Mouse (Mus musculus): ENCODE results near the gene Togaram2. TPM values are rescaled to one million over a fixed set of nuclear protein-coding genes. Genes with fewer than 3 reads are reported as not detected.

The Togaram2 gene
- polyA plus RNA-seq, 1 experiment from 2014 or later, result not detected

- WGBS, result 18% methylated on average over 6 of the region's 6 CpGs
- Histone ChIP-seq H3K27me3 (ENCODE audit: control insufficient read depth, insufficient read depth, low read length) (no peaks in the 10 kb centered on the region), H3K9ac (ENCODE audit: low read length) (no peak overlapping the region), H3K27ac (ENCODE audit: low read depth, low read length) (no peak overlapping the region), H3K36me3 (ENCODE audit: control insufficient read depth, insufficient read depth, low read length) (no peaks in the 10 kb centered on the region), H3K4me3 (ENCODE audit: low read depth, low read length) (no peak overlapping the region), H3K4me1 (ENCODE audit: control insufficient read depth, insufficient read depth, low read length) (peaks cover 11% of the 10 kb centered on the region), H3K4me2 (no peak overlapping the region), H3K9me3 (ENCODE audit: control insufficient read depth, low read length) (no peaks in the 10 kb centered on the region)
- ATAC-seq (ENCODE audit: low FRiP score) (peak; percentile 78), DNase-seq (ENCODE audit: low spot score, missing footprints) (peak; percentile 89)
Measured at GRCm38 (mm10) chr17:71769564-71769963, 96.5 kb downstream of the Togaram2 start.

DNA sequence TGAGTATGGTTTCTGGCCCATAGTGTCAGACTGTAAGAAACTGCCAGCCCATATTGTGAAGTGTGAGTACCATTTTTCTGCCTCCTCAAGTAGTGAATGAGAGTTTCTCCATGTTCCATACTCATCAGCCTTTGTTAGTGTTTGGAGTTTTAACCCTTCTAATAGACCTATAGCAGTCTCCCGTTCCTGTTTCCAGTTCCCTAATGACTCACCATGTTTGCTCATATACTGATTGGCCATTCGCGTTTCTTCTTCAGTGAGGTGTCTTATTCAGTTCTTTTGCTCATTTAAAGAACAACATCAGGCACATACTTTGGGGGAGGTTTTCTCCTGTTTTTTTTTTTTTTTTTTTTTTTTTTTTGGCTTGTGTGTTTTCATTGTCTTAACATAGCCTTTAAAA, 97.6 kb downstream of the Togaram2 start:
- WGBS, result 93% methylated on average over 3 of the region's 3 CpGs
- Histone ChIP-seq H3K9me3 (ENCODE audit: control insufficient read depth, low read length) (no peaks in the 10 kb centered on the region), H3K27ac (ENCODE audit: low read depth, low read length) (no peak overlapping the region)

GRCm38 (mm10) chr17:71774173-71774572, 101.1 kb downstream of the Togaram2 start:
- no peak for ATAC-seq (ENCODE audit: low FRiP score)
- Histone ChIP-seq H3K36me3 (ENCODE audit: control insufficient read depth, insufficient read depth, low read length) (no peaks in the 10 kb centered on the region), H3K4me1 (ENCODE audit: control insufficient read depth, insufficient read depth, low read length) (peaks cover 9% of the 10 kb centered on the region), H3K4me2 (no peak overlapping the region), H3K4me3 (ENCODE audit: low read depth, low read length) (no peak overlapping the region), H3K9ac (ENCODE audit: low read length) (no peak overlapping the region), H3K9me3 (ENCODE audit: control insufficient read depth, low read length) (no peaks in the 10 kb centered on the region), H3K27me3 (ENCODE audit: control insufficient read depth, insufficient read depth, low read length) (no peaks in the 10 kb centered on the region), H3K27ac (ENCODE audit: low read depth, low read length) (no peak overlapping the region)
- DNase-seq (ENCODE audit: low spot score, missing footprints), result no peak
- 83% methylated on average over 4 of the region's 4 CpGs for WGBS

More for the DNA sequence above, 97.6 kb downstream of the Togaram2 start:
- H3K4me2 ChIP-seq, result no peak overlapping the region
- H3K4me1 ChIP-seq (ENCODE audit: control insufficient read depth, insufficient read depth, low read length), result peaks cover 11% of the 10 kb centered on the region
- H3K36me3 ChIP-seq (ENCODE audit: control insufficient read depth, insufficient read depth, low read length), result no peaks in the 10 kb centered on the region
- ATAC-seq (ENCODE audit: low FRiP score), result no peak
- no peaks in the 10 kb centered on the region for H3K27me3 ChIP-seq (ENCODE audit: control insufficient read depth, insufficient read depth, low read length)
- no peak overlapping the region for H3K9ac ChIP-seq (ENCODE audit: low read length)
- DNase-seq (ENCODE audit: low spot score, missing footprints), result no peak
- H3K4me3 ChIP-seq (ENCODE audit: low read depth, low read length), result no peak overlapping the region

DNA sequence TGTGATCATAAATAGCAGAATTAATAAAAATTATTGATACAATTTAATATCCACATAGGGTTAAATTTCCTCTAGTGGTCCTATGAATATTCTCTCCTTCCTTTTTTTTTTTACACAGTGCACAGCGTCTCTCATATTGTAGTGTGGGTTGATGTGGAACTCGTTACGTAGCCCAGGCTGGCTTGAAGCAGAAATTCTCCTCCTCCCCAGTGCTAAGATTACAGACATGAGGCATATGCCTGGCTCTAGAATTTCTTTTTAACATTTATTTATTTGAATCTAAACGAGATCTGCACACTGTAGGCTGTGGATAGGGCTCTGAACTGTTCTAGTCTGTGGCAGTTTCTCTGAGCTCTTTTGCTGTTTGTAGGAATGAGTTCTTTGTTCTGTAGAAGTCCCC, 102.2 kb downstream of the Togaram2 start:
- H3K4me1 ChIP-seq (ENCODE audit: control insufficient read depth, insufficient read depth, low read length), result no peaks in the 10 kb centered on the region; the same call in 1 of the 2 replicates
- H3K9me3 ChIP-seq (ENCODE audit: control insufficient read depth, low read length), result no peaks in the 10 kb centered on the region
- no peak overlapping the region for H3K4me2 ChIP-seq
- H3K9ac ChIP-seq (ENCODE audit: low read length), result no peak overlapping the region
- WGBS, result 86% methylated on average over 4 of the region's 4 CpGs
- no peak for DNase-seq (ENCODE audit: low spot score, missing footprints)
- no peak overlapping the region for H3K4me3 ChIP-seq (ENCODE audit: low read depth, low read length)
- ATAC-seq (ENCODE audit: low FRiP score), result no peak
- H3K27ac ChIP-seq (ENCODE audit: low read depth, low read length), result no peak overlapping the region
- no peaks in the 10 kb centered on the region for H3K36me3 ChIP-seq (ENCODE audit: control insufficient read depth, insufficient read depth, low read length)
- H3K27me3 ChIP-seq (ENCODE audit: control insufficient read depth, insufficient read depth, low read length), result no peaks in the 10 kb centered on the region

DNA sequence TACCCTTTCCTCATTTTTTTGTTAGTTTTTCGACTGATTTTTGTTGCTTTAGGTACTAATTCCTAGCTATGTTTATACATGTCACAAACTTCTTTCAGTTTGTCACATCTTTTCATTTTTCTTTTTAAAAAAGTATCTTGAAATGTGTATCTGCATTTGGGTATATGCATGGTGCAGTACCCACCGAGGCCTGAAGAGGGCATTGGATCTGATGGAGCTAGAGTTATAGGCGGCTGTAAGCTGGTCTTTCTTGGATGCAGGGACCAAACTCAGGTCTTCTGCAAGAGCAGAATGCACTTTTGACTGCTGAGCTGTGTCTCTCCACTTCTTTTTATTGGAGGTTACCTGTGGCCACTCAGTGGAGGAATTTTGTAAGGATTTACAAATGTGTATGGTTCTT, 105.6 kb downstream of the Togaram2 start:
- Histone ChIP-seq H3K4me2 (no peak overlapping the region), H3K27ac (ENCODE audit: low read depth, low read length) (no peak overlapping the region), H3K4me1 (ENCODE audit: control insufficient read depth, insufficient read depth, low read length) (peaks cover 3% of the 10 kb centered on the region; the same call in 1 of the 2 replicates), H3K9ac (ENCODE audit: low read length) (no peak overlapping the region), H3K9me3 (ENCODE audit: control insufficient read depth, low read length) (no peaks in the 10 kb centered on the region), H3K4me3 (ENCODE audit: low read depth, low read length) (no peak overlapping the region), H3K36me3 (ENCODE audit: control insufficient read depth, insufficient read depth, low read length) (no peaks in the 10 kb centered on the region), H3K27me3 (ENCODE audit: control insufficient read depth, insufficient read depth, low read length) (no peaks in the 10 kb centered on the region; the same call in 1 of the 2 replicates)
- DNase-seq (ENCODE audit: low spot score, missing footprints) (no peak), ATAC-seq (ENCODE audit: low FRiP score) (no peak)
- 79% methylated on average over 3 of the region's 3 CpGs for WGBS

Other genes with a start within 250 kb of the Togaram2 start
- gene Gm4707, start 213.3 kb upstream of the Togaram2 start, polyA plus RNA-seq (2014; fragmentation: Nextera tagmentation; extraction: Ambion mirVana), result 1.5 and 2.0 TPM in 2 replicates
- gene Smchd1, start 197.9 kb upstream of the Togaram2 start, polyA plus RNA-seq (2014; fragmentation: Nextera tagmentation; extraction: Ambion mirVana), result 71.0 and 76.1 TPM in 2 replicates
- 65.6 and 71.3 TPM in 2 replicates for gene Ndc80, start 146.4 kb upstream of the Togaram2 start, polyA plus RNA-seq (2014; fragmentation: Nextera tagmentation; extraction: Ambion mirVana)
- gene Spdya, start 121.2 kb upstream of the Togaram2 start, polyA plus RNA-seq (2014; fragmentation: Nextera tagmentation; extraction: Ambion mirVana), result 1.6 and 1.7 TPM in 2 replicates
- gene Wdr43, start 57.4 kb upstream of the Togaram2 start, polyA plus RNA-seq (2014; fragmentation: Nextera tagmentation; extraction: Ambion mirVana), result 84.0 and 92.9 TPM in 2 replicates
- gene Pcare, start 79.6 kb downstream of the Togaram2 start, polyA plus RNA-seq (2014; fragmentation: Nextera tagmentation; extraction: Ambion mirVana), result not detected in 2 replicates
- gene Clip4, start 95.2 kb downstream of the Togaram2 start, polyA plus RNA-seq (2014; fragmentation: Nextera tagmentation; extraction: Ambion mirVana), result 5.3 and 5.7 TPM in 2 replicates

All from midbrain, embryonic 11.5 days (tissue).